Mouse (Mus musculus) heart, embryonic 11.5 days (tissue): ENCODE data around the gene Mymk. TPM values are rescaled to one million over a fixed set of nuclear protein-coding genes. Genes with fewer than 3 reads are reported as not detected.

Experiments
- ATAC-seq: fragments of 200-750 bp; cut with Nextera tagmentation; replicated peaks from 2 replicates; pipeline ENCODE4 v1.8.0; 2017; ENCODE audit warnings: moderate library complexity; ENCODE audit not compliant: insufficient number of reproducible peaks, low FRiP score, low TSS enrichment
- H3K27ac ChIP-seq: fragments of 300-500 bp; sonication (generic); 2 replicates; pipeline ENCODE4 v1.5.1; 2014; ENCODE audit warnings: mild to moderate bottlenecking, low read depth, low read length
- H3K27me3 ChIP-seq: fragments of 300-500 bp; sonication (generic); 2 replicates; pipeline ENCODE4 v1.6.1; 2014; ENCODE audit warnings: mild to moderate bottlenecking, low read length, mixed read lengths; ENCODE audit not compliant: control insufficient read depth, insufficient read depth
- H3K36me3 ChIP-seq: fragments of 300-500 bp; sonication (generic); 2 replicates; pipeline ENCODE4 v1.6.1; 2014; ENCODE audit warnings: mild to moderate bottlenecking, low read length, moderate library complexity, mixed read lengths; ENCODE audit not compliant: control insufficient read depth, insufficient read depth
- H3K4me1 ChIP-seq: fragments of 300-500 bp; sonication (generic); 2 replicates; pipeline ENCODE4 v1.6.1; 2014; ENCODE audit warnings: low read length; ENCODE audit not compliant: control insufficient read depth, insufficient read depth
- H3K4me2 ChIP-seq: fragments of 300-500 bp; sonication (generic); 2 replicates; pipeline ENCODE4 v1.6.1; 2014; ENCODE audit warnings: mild to moderate bottlenecking, moderate library complexity
- H3K4me3 ChIP-seq: fragments of 300-500 bp; sonication (generic); 2 replicates; pipeline ENCODE4 v1.5.1; 2014; ENCODE audit warnings: low read depth, low read length
- H3K9ac ChIP-seq: fragments of 300-500 bp; sonication (generic); 2 replicates; pipeline ENCODE4 v1.6.1; 2014; ENCODE audit warnings: mild to moderate bottlenecking, low read depth, low read length, moderate library complexity
- H3K9me3 ChIP-seq: fragments of 300-500 bp; sonication (generic); replicated peaks from 2 replicates; pipeline ENCODE4 v1.6.1; 2016; ENCODE audit warnings: low read length; ENCODE audit not compliant: control insufficient read depth
- WGBS: fragments of 180-500 bp; shearing (Covaris S2); extraction: QIAGEN DNeasy Blood & Tissue Kit; methylation state at CpG from one replicate; pipeline ENCODE4 v1.1.7; 2014; ENCODE audit not compliant: insufficient replicate concordance; 5-methylcytosine and 5-hydroxymethylcytosine counted together
- polyA plus RNA-seq: library from polyadenylated mRNA; unstranded; fragments of >200 nt; fragmentation: Nextera tagmentation; extraction: Ambion mirVana; gene quantifications from 2 replicates; pipeline ENCODE4 v1.2.1, GENCODE M21; 2014

The Mymk gene
- polyA plus RNA-seq, 1 experiment from 2014 or later = 0.23 TPM

- WGBS = 62% methylated on average over 10 of the region's 10 CpGs
- Histone ChIP-seq H3K4me2 (no peak overlapping the region), H3K4me3 (no peak overlapping the region), H3K27me3 (0 out of 2 replicates have a peak, but pooled peaks cover 2% of the 10 kb centered on the region), H3K4me1 (peaks cover 36% of the 10 kb centered on the region), H3K36me3 (no peaks in the 10 kb centered on the region), H3K27ac (no peak overlapping the region), H3K9me3 (no peaks in the 10 kb centered on the region), H3K9ac (no peak overlapping the region)
- no peak for ATAC-seq
Measured at GRCm38 (mm10) chr2:27077655-27078244, 5.8 kb upstream of the Mymk start.

DNA sequence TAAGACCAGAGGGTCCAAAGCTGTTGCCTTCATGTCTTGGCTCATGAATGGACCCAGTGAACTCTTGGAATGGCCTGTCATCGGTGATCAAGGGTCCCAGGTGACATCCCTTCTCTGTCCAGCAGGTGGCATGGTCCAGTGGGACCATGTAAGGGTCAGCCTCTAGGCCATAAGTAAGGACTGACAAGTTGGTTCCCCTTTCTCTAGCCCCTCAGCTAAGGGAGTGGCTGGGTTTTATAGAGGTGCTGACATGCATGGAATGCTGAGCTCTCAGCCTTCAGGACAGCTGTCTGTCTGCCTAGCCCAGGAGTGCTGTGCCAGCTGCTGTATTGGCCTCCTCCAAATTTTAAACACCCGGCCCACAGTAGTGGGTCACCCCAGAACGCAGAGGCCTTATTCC, 3.5 kb upstream of the Mymk start:
- 53% methylated on average over 3 of the region's 3 CpGs for WGBS
- H3K4me2 ChIP-seq = no peak overlapping the region
- H3K9ac ChIP-seq = no peak overlapping the region
- no peaks in the 10 kb centered on the region for H3K36me3 ChIP-seq
- H3K27ac ChIP-seq = no peak overlapping the region
- H3K4me1 ChIP-seq = peaks cover 40% of the 10 kb centered on the region
- no peaks in the 10 kb centered on the region for H3K9me3 ChIP-seq
- ATAC-seq = no peak
- no peak overlapping the region for H3K4me3 ChIP-seq
- no peaks in the 10 kb centered on the region for H3K27me3 ChIP-seq

DNA sequence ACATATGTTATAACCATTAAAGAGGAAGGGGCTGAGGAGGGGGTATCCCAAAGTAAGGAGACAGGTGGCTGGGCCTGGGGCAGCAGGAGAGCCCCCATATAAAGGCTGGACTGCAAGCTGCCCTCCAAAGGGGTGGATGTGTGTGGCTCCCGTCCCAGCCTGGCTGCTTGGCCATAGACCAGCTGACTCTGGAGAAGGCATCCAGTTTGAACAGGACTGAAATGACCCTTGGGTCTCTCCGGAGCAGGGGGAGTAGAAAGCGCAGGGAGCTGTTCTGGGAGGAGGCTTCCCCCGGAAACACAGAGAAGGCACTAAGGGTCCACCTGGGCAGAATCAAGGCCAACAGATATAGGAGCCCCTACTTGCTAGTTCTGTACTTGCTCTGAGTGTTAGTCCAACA, 2.8 kb upstream of the Mymk start:
- Histone ChIP-seq H3K4me2 (no peak overlapping the region), H3K4me3 (no peak overlapping the region), H3K36me3 (no peaks in the 10 kb centered on the region), H3K9me3 (no peaks in the 10 kb centered on the region), H3K27ac (no peak overlapping the region), H3K9ac (no peak overlapping the region), H3K27me3 (no peaks in the 10 kb centered on the region), H3K4me1 (peaks cover 35% of the 10 kb centered on the region)
- no peak for ATAC-seq
- 76% methylated on average over 4 of the region's 4 CpGs for WGBS

GRCm38 (mm10) chr2:27073407-27073806, 1.4 kb upstream of the Mymk start:
- 68% methylated on average over 4 of the region's 4 CpGs for WGBS
- ATAC-seq = no peak
- H3K9ac ChIP-seq = no peak overlapping the region
- H3K27me3 ChIP-seq = no peaks in the 10 kb centered on the region
- no peak overlapping the region for H3K4me3 ChIP-seq
- peaks cover 22% of the 10 kb centered on the region for H3K4me1 ChIP-seq
- H3K9me3 ChIP-seq = no peaks in the 10 kb centered on the region
- no peak overlapping the region for H3K27ac ChIP-seq
- H3K4me2 ChIP-seq = no peak overlapping the region
- H3K36me3 ChIP-seq = no peaks in the 10 kb centered on the region

- H3K9me3 ChIP-seq = no peaks in the 10 kb centered on the region
- H3K4me1 ChIP-seq = peaks cover 13% of the 10 kb centered on the region
- no peak overlapping the region for H3K4me3 ChIP-seq
- H3K4me2 ChIP-seq = no peak overlapping the region
- H3K36me3 ChIP-seq = no peaks in the 10 kb centered on the region
- 0 out of 2 replicates have a peak, but pooled peaks cover 2% of the 10 kb centered on the region for H3K27me3 ChIP-seq
- ATAC-seq = no peak; the same call in 1 of the 2 replicates
- 24% methylated on average over 4 of the region's 4 CpGs for WGBS
- H3K9ac ChIP-seq = 0 out of 2 replicates have a peak overlapping the region, but pooled peaks have one; percentile 16
- H3K27ac ChIP-seq = no peak overlapping the region
Measured at GRCm38 (mm10) chr2:27071137-27071536, 842 bp downstream of the Mymk start.

DNA sequence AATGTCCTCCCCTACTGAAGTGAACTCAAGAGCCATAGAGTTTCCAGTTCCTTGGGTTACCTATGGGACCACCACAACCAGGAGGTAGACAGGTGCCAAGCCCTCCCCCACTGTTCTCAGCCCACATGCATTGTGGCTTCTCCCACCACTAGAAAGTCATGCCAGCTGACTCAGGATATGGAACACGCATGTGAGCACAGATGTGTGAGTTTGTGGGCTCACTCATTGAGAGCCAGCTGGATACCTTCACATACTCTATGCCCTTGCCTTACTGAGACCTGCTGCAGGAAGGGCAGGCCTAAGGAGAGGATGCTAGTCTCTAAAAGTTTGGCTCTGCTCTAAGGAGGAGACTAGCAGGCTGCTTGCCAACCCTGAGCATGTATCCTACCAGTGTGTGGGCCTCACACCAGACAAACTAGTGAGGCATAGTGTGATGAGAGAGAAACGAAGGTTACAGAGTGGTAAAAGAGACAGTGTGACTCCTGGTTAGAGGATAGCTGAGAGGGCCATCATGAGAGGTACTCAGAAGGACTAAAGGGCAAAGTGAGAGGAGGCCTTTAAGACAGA, 1.6 kb downstream of the Mymk start:
- H3K4me2 ChIP-seq = no peak overlapping the region
- no peak for ATAC-seq

DNA sequence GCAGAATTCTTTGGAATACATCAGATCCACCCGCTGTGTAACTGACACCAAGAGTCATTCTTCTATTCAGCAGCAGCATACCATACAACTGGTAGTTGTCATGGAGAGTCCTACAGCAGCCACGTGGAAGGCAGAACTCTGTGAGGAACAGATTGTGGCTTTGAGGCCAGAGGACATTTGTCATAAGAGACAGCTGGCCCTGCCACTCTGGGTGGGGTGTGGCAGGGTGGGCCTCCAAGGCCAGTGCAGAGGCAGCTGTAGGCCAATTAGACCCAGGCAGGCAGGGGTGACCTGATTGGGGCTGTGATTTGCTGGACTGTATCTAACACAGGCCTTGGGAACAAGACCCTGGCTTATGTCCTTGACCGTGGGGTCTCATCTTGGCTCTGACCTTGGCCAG, 2.3 kb downstream of the Mymk start:
- 58% methylated on average over 3 of the region's 3 CpGs for WGBS
- Histone ChIP-seq H3K4me1 (0 out of 2 replicates have a peak, but pooled peaks cover 4% of the 10 kb centered on the region), H3K9me3 (no peaks in the 10 kb centered on the region), H3K36me3 (no peaks in the 10 kb centered on the region), H3K4me2 (no peak overlapping the region), H3K27ac (no peak overlapping the region), H3K4me3 (no peak overlapping the region), H3K27me3 (0 out of 2 replicates have a peak, but pooled peaks cover 2% of the 10 kb centered on the region), H3K9ac (no peak overlapping the region)
- no peak for ATAC-seq

More for the DNA sequence above, 1.6 kb downstream of the Mymk start:
- Histone ChIP-seq H3K4me3 (no peak overlapping the region), H3K36me3 (no peaks in the 10 kb centered on the region), H3K9me3 (no peaks in the 10 kb centered on the region), H3K27me3 (0 out of 2 replicates have a peak, but pooled peaks cover 2% of the 10 kb centered on the region), H3K4me1 (peaks cover 8% of the 10 kb centered on the region), H3K9ac (no peak overlapping the region), H3K27ac (no peak overlapping the region)
- 79% methylated on average over 2 of the region's 2 CpGs for WGBS

GRCm38 (mm10) chr2:27067996-27068395, 4.0 kb downstream of the Mymk start:
- no peaks in the 10 kb centered on the region for H3K9me3 ChIP-seq
- no peak overlapping the region for H3K27ac ChIP-seq
- ATAC-seq = no peak
- H3K4me1 ChIP-seq = 0 out of 2 replicates have a peak, but pooled peaks cover 4% of the 10 kb centered on the region
- no peak overlapping the region for H3K4me2 ChIP-seq
- H3K4me3 ChIP-seq = no peak overlapping the region
- H3K27me3 ChIP-seq = 0 out of 2 replicates have a peak, but pooled peaks cover 2% of the 10 kb centered on the region
- 32% methylated on average over 2 of the region's 2 CpGs for WGBS
- H3K9ac ChIP-seq = no peak overlapping the region
- no peaks in the 10 kb centered on the region for H3K36me3 ChIP-seq

GRCm38 (mm10) chr2:27067124-27067523, 4.9 kb downstream of the Mymk start:
- H3K36me3 ChIP-seq = no peaks in the 10 kb centered on the region
- no peak overlapping the region for H3K4me3 ChIP-seq
- H3K9ac ChIP-seq = no peak overlapping the region
- no peaks in the 10 kb centered on the region for H3K9me3 ChIP-seq
- H3K4me2 ChIP-seq = no peak overlapping the region
- no peak overlapping the region for H3K27ac ChIP-seq
- WGBS = 81% methylated on average over 2 of the region's 2 CpGs
- no peak for ATAC-seq
- H3K4me1 ChIP-seq = 0 out of 2 replicates have a peak, but pooled peaks cover 4% of the 10 kb centered on the region
- H3K27me3 ChIP-seq = 0 out of 2 replicates have a peak, but pooled peaks cover 2% of the 10 kb centered on the region
